ENCODE assay signal across 28 mouse cellular contexts in the genomic region with DNA sequence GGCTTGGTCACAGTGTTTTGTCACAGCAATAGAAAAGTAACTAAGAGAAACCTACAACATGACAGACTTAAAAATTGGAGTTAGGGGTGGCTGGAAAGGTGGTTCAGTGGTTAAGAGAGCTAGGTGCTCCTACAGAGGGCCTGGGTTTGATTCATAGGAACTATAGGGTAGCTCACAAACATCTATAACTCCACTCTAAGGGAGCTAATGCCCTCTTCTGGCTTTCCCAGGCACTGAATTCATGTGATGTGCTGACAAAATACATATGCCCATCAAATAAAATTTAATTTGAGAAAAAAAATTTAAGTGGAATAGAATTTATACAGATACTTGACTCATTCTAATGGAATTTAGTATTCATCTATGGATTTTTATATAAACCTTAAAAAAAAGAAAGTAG. TPM values are rescaled to one million over a fixed set of nuclear protein-coding genes. Genes with fewer than 3 reads are reported as not detected.
DNase-seq lines count a peak whose midpoint lies in the region; ATAC-seq and TF ChIP-seq lines count a peak whose summit lies in the region.
"Had no signal": no experiment of that assay in that cellular context is flagged by ENCODE, and none has a peak within 500 bp of the region (broad histone marks: within the 10 kb centered on the region; RNA-seq: fewer than 3 reads in every experiment).

No protein-coding gene starts in this region.

- POLR2A ChIA-PET in Patski (lab: Charles Lee): no interaction called here

- no peak overlapping the region for H3K9ac ChIP-seq in intestine, postnatal 0 days (ENCODE audit: low read depth, low read length)
- H3K9ac ChIP-seq in intestine, embryonic 15.5 days: no peak overlapping the region
- no peak overlapping the region for H3K9ac ChIP-seq in lung, postnatal 0 days (replicated peaks; ENCODE audit: low read depth)
- H3K9ac ChIP-seq: forebrain, embryonic 13.5 days; hindbrain, embryonic 15.5 days; limb, embryonic 12.5 days; midbrain, embryonic 12.5 days had no signal

- TF ChIP-seq EP300 in lung, postnatal 0 days (IDR thresholded peaks at IDR 0.05): no peak

- CTCF ChIA-PET in Patski (lab: Charles Lee): no interaction called here

- no peaks in the 10 kb centered on the region for H3K27me3 ChIP-seq in intestine, postnatal 0 days (replicated peaks; ENCODE audit: control insufficient read depth, insufficient read depth, low read length)
- no peaks in the 10 kb centered on the region for H3K27me3 ChIP-seq in intestine, embryonic 15.5 days (replicated peaks)
- no peaks in the 10 kb centered on the region for H3K27me3 ChIP-seq in lung, postnatal 0 days (replicated peaks; ENCODE audit: insufficient read depth, low read length)
- peaks cover 7% of the 10 kb centered on the region for H3K27me3 ChIP-seq in Patski
- H3K27me3 ChIP-seq: forebrain, embryonic 13.5 days; hindbrain, embryonic 15.5 days; limb, embryonic 12.5 days; midbrain, embryonic 12.5 days had no signal

- no peak overlapping the region for H3K27ac ChIP-seq in intestine, postnatal 0 days (ENCODE audit: low read depth, low read length)
- no peak overlapping the region for H3K27ac ChIP-seq in intestine, embryonic 15.5 days
- H3K27ac ChIP-seq in lung, postnatal 0 days (ENCODE audit: low read length): no peak overlapping the region
- H3K27ac ChIP-seq: forebrain, embryonic 13.5 days; hindbrain, embryonic 10.5 days; hindbrain, embryonic 15.5 days; kidney, postnatal 0 days; limb, embryonic 12.5 days; midbrain, embryonic 12.5 days had no signal

- no peak for ATAC-seq in intestine, postnatal 0 days
- ATAC-seq in intestine, embryonic 15.5 days: no peak
- ATAC-seq in lung, postnatal 0 days: no peak
- ATAC-seq in Patski: no peak
- ATAC-seq: activated CD4-positive, CD25-positive, alpha-beta regulatory T cell, adult 4 months; forebrain, embryonic 13.5 days had no signal

- no peak overlapping the region for H3K4me2 ChIP-seq in intestine, postnatal 0 days (replicated peaks; ENCODE audit: low read depth)
- no peak overlapping the region for H3K4me2 ChIP-seq in intestine, embryonic 15.5 days (replicated peaks)
- H3K4me2 ChIP-seq in lung, postnatal 0 days (replicated peaks; ENCODE audit: low read depth, low read length): no peak overlapping the region
- H3K4me2 ChIP-seq: forebrain, embryonic 13.5 days; hindbrain, embryonic 15.5 days; limb, embryonic 12.5 days; midbrain, embryonic 12.5 days had no signal

- no peaks in the 10 kb centered on the region for H3K9me3 ChIP-seq in intestine, postnatal 0 days (ENCODE audit: control insufficient read depth)
- H3K9me3 ChIP-seq in intestine, embryonic 15.5 days: no peaks in the 10 kb centered on the region
- H3K9me3 ChIP-seq in lung, postnatal 0 days (ENCODE audit: low read length): no peaks in the 10 kb centered on the region
- H3K9me3 ChIP-seq: forebrain, embryonic 13.5 days; hindbrain, embryonic 10.5 days; hindbrain, embryonic 15.5 days; limb, embryonic 12.5 days; megakaryocyte, embryonic 14.5 days; midbrain, embryonic 12.5 days had no signal

- H3K4me3 ChIP-seq in intestine, postnatal 0 days (ENCODE audit: low read depth, low read length): no peak overlapping the region
- no peak overlapping the region for H3K4me3 ChIP-seq in intestine, embryonic 15.5 days (replicated peaks)
- no peak overlapping the region for H3K4me3 ChIP-seq in lung, postnatal 0 days (ENCODE audit: low read depth, low read length)
- H3K4me3 ChIP-seq: forebrain, embryonic 13.5 days; hindbrain, embryonic 10.5 days; hindbrain, embryonic 15.5 days; limb, embryonic 12.5 days; megakaryocyte, embryonic 14.5 days; midbrain, embryonic 12.5 days had no signal

- H3K4me1 ChIP-seq in intestine, postnatal 0 days (replicated peaks; ENCODE audit: control insufficient read depth, insufficient read depth, low read length): no peaks in the 10 kb centered on the region
- H3K4me1 ChIP-seq in intestine, embryonic 15.5 days (replicated peaks): no peaks in the 10 kb centered on the region
- H3K4me1 ChIP-seq in lung, postnatal 0 days (ENCODE audit: insufficient read depth, low read depth, low read length): no peaks in the 10 kb centered on the region
- H3K4me1 ChIP-seq: forebrain, embryonic 13.5 days; hindbrain, embryonic 10.5 days; hindbrain, embryonic 15.5 days; limb, embryonic 12.5 days; megakaryocyte, embryonic 14.5 days; midbrain, embryonic 12.5 days had no signal

- TF ChIP-seq CTCF in intestine, postnatal 0 days (IDR thresholded peaks at IDR 0.05; ENCODE audit: low read depth): peak; percentile 15; the same call in 1 of the 2 replicates
- peak; percentile 20 for TF ChIP-seq CTCF in lung, postnatal 0 days (IDR thresholded peaks at IDR 0.05)
- TF ChIP-seq CTCF in Patski (IDR thresholded peaks at IDR 0.05): peak; percentile 24

- no peaks in the 10 kb centered on the region for H3K36me3 ChIP-seq in intestine, postnatal 0 days (ENCODE audit: control insufficient read depth, insufficient read depth)
- H3K36me3 ChIP-seq in intestine, embryonic 15.5 days: no peaks in the 10 kb centered on the region
- H3K36me3 ChIP-seq in lung, postnatal 0 days (ENCODE audit: insufficient read depth, low read length): no peaks in the 10 kb centered on the region
- H3K36me3 ChIP-seq: G1E; hindbrain, embryonic 10.5 days; hindbrain, embryonic 15.5 days; limb, embryonic 12.5 days; midbrain, embryonic 12.5 days had no signal

- in situ Hi-C loops in Patski (cut with MboI; ENCODE audit: low pct_unique_long_range_greater_than_20kb): loop anchor here (10.0 kb wide), 1 partner anchor 249 kb away; no protein-coding TSS in a partner anchor

- DNase-seq in lung, postnatal 0 days (ENCODE audit: low spot score): no peak
- DNase-seq in lung, postnatal 25 days (ENCODE audit: low spot score): no peak
- DNase-seq in 416B (ENCODE audit: low read depth) (peak; percentile 22), Patski (ENCODE audit: low read depth, low spot score) (no peak)
- DNase-seq in spleen, postnatal 36 days (ENCODE audit: low spot score in 2 of 2): no peak
- DNase-seq in frontal cortex, adult 2 months (ENCODE audit: extremely low spot score in 1 of 2, low spot score in 1 of 2): no peak
- DNase-seq: adrenal gland, adult 2 months; adrenal gland, postnatal 36 days; cerebellum, adult 8-10 months; cerebellum, postnatal 25 days; gastrocnemius, postnatal 25 days; heart, postnatal 14 days; kidney, adult 8-10 months; kidney, postnatal 4 days; lung, postnatal 4 days; thymus, adult 18-20 months; thymus, postnatal 36 days had no signal

RNA-seq across cellular contexts. Expression of a gene that starts 25.6 kb away (rescaled TPM):
- 5.7 and 6.1 TPM in 2 replicates for polyA plus RNA-seq in intestine, postnatal 0 days (2015; fragmentation: Nextera tagmentation; extraction: Ambion mirVana)
- polyA plus RNA-seq in intestine, embryonic 15.5 days (2015; fragmentation: Nextera tagmentation; extraction: Ambion mirVana): 9.9 and 10.1 TPM in 2 replicates
- 7.8 and 9.0 TPM in 2 replicates for polyA plus RNA-seq in lung, postnatal 0 days (2015; fragmentation: Nextera tagmentation; extraction: Ambion mirVana)
- 0.44 TPM for polyA plus RNA-seq in Patski (2021)
- 83.9 and 90.7 TPM in 2 replicates for polyA plus RNA-seq in frontal cortex, adult 2 months (2012; rRNA removed)
- polyA plus RNA-seq: G1E had no signal
